Mouse (Mus musculus): Measurements from ENCODE around the gene Cd70. TPM values are rescaled to one million over a fixed set of nuclear protein-coding genes. Genes with fewer than 3 reads are reported as not detected.

The Cd70 gene
- polyA plus RNA-seq, 1 experiment = 0.25 TPM

- no peak for DNase-seq (ENCODE audit: low spot score)
Measured at GRCm38 (mm10) chr17:57098321-57098720, 51.3 kb downstream of the Cd70 start.

- DNase-seq (ENCODE audit: low spot score) = peak; percentile 73
Measured at GRCm38 (mm10) chr17:57096623-57096920, 53.0 kb downstream of the Cd70 start.

Other genes starting within 250 kb of the Cd70 start
- gene Mllt1, start 214.4 kb downstream of the Cd70 start, polyA plus RNA-seq (2012; rRNA removed) = 33.8 and 34.5 TPM in 2 replicates
- gene Acer1, start 167.7 kb downstream of the Cd70 start, polyA plus RNA-seq (2012; rRNA removed) = 0.12 and 0.17 TPM in 2 replicates
- gene Clpp, start 159.5 kb downstream of the Cd70 start, polyA plus RNA-seq (2012; rRNA removed) = 93.9 and 105 TPM in 2 replicates
- 18.1 and 20.6 TPM in 2 replicates for gene Alkbh7, start 152.4 kb downstream of the Cd70 start, polyA plus RNA-seq (2012; rRNA removed)
- gene Pspn, start 149.8 kb downstream of the Cd70 start, polyA plus RNA-seq (2012; rRNA removed) = not detected in 2 replicates
- gene Gtf2f1, start 138.5 kb downstream of the Cd70 start, polyA plus RNA-seq (2012; rRNA removed) = 41.2 and 47.4 TPM in 2 replicates
- gene Gm17949, start 138.3 kb downstream of the Cd70 start, polyA plus RNA-seq (2012; rRNA removed) = 0.18 and 0.19 TPM in 2 replicates
- 54.9 and 60.3 TPM in 2 replicates for gene Khsrp, start 118.3 kb downstream of the Cd70 start, polyA plus RNA-seq (2012; rRNA removed)
- not detected in 2 replicates for gene Slc25a41, start 108.1 kb downstream of the Cd70 start, polyA plus RNA-seq (2012; rRNA removed)
- 22.8 and 32.2 TPM in 2 replicates for gene Crb3, start 90.7 kb downstream of the Cd70 start, polyA plus RNA-seq (2012; rRNA removed)
- gene Slc25a23, start 89.9 kb downstream of the Cd70 start, polyA plus RNA-seq (2012; rRNA removed) = 34.2 and 71.3 TPM in 2 replicates
- gene Dennd1c, start 71.3 kb downstream of the Cd70 start, polyA plus RNA-seq (2012; rRNA removed) = 5.1 and 6.1 TPM in 2 replicates
- gene Tubb4a, start 62.0 kb downstream of the Cd70 start, polyA plus RNA-seq (2012; rRNA removed) = 3.8 and 5.9 TPM in 2 replicates
- gene Tnfsf9, start 44.5 kb downstream of the Cd70 start, polyA plus RNA-seq (2012; rRNA removed) = 5.7 and 8.8 TPM in 2 replicates
- 0.55 and 0.68 TPM in 2 replicates for gene Tnfsf14, start 44.4 kb upstream of the Cd70 start, polyA plus RNA-seq (2012; rRNA removed)
- gene C3, start 78.4 kb upstream of the Cd70 start, polyA plus RNA-seq (2012; rRNA removed) = 163 and 168 TPM in 2 replicates
- 46.5 and 46.9 TPM in 2 replicates for gene Gpr108, start 98.7 kb upstream of the Cd70 start, polyA plus RNA-seq (2012; rRNA removed)
- 78.9 and 81.3 TPM in 2 replicates for gene Trip10, start 99.7 kb upstream of the Cd70 start, polyA plus RNA-seq (2012; rRNA removed)
- 3.5 and 3.9 TPM in 2 replicates for gene Vav1, start 129.3 kb upstream of the Cd70 start, polyA plus RNA-seq (2012; rRNA removed)
- 15.9 and 18.6 TPM in 2 replicates for gene Adgre1, start 208.9 kb upstream of the Cd70 start, polyA plus RNA-seq (2012; rRNA removed)